Mouse (Mus musculus): ENCODE measurements at regions not wholly inside any gene's neighbourhood (a gene's known extent, or its start where the extent isn't known, plus 50 kb on each side); places are given as distances from the start of the nearest gene placed in this dataset.

GRCm38 (mm10) chr16:14800209-14800608, 106.2 kb upstream of the Efcab1 start:
- DNase-seq = no peak

DNA sequence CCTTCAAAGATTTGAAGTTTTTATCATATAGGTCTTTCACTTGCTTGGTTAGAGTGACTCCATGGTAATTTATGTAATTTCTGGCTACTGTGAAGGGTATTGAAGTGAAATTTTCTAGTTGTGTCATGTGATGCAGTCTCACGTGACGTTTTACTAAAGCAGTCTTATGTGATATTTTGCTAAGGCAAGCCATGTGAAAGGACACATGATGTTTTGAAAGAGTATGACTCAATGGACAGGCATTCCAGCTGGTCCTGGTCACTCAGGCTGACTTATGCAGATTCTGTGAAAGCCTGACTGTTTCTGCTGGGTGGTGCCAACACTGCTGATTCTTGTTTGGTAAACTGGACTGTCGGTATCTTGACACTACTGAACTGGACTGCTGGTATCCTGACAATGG, 79.4 kb upstream of the Efcab1 start:
- no peak for DNase-seq

DNA sequence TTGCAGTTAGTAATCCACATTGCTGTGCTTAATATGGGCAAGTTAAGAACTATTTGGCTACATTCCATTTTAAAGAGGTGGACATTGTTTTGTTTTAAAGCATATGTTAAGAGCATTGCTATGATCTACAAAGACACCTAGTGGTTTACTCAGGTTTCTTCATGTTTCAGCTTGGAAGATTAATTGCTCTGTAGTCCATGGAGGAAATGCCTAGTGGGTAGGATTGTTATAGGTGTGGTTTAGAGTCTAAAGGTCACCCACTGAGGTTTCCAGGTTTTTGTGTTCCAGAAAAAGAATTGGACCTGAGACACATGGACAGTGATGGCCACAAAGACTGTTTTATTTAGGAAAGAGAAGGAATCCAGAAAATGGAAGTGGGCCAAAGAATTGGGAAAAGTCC, 65.6 kb upstream of the Efcab1 start:
- peak; percentile 2 for DNase-seq

Data from kidney, postnatal 14 days (tissue).